Mouse (Mus musculus) embryonic facial prominence, embryonic 10.5 days (tissue): Measurements from ENCODE around the gene Ccdc88b. TPM values are rescaled to one million over a fixed set of nuclear protein-coding genes. Genes with fewer than 3 reads are reported as not detected.

ENCODE experiments used
- DNase-seq: peaks from one replicate; pipeline ENCODE4 v3.0.0-alpha.2; 2017; ENCODE audit warnings: low spot score
- H3K27ac ChIP-seq: fragments of 300-500 bp; sonication (generic); replicated peaks from 2 replicates; pipeline ENCODE4 v1.5.1; 2016; ENCODE audit warnings: mild to moderate bottlenecking
- H3K27me3 ChIP-seq: fragments of 300-500 bp; sonication (generic); replicated peaks from 2 replicates; pipeline ENCODE4 v1.6.1; 2016; ENCODE audit warnings: low read depth, mild to moderate bottlenecking; ENCODE audit not compliant: poor library complexity, severe bottlenecking
- H3K36me3 ChIP-seq: fragments of 300-500 bp; sonication (generic); replicated peaks from 2 replicates; pipeline ENCODE4 v1.6.1; 2016; ENCODE audit warnings: mild to moderate bottlenecking, moderate library complexity
- H3K4me1 ChIP-seq: fragments of 300-500 bp; sonication (generic); 2 replicates; pipeline ENCODE4 v1.6.1; 2016
- H3K4me3 ChIP-seq: fragments of 300-500 bp; sonication (generic); 2 replicates; pipeline ENCODE4 v1.5.1; 2016; ENCODE audit warnings: mild to moderate bottlenecking, moderate library complexity
- H3K9me3 ChIP-seq: fragments of 300-500 bp; sonication (generic); 2 replicates; pipeline ENCODE4 v1.6.1; 2016; ENCODE audit warnings: mild to moderate bottlenecking
- WGBS: fragments of 180-500 bp; shearing (Covaris S2); methylation state at CpG from one replicate; pipeline ENCODE4 v1.1.7; 2016; 5-methylcytosine and 5-hydroxymethylcytosine counted together
- polyA plus RNA-seq: library from polyadenylated mRNA; unstranded; fragments of >200 nt; fragmentation: Nextera tagmentation; extraction: Ambion mirVana; gene quantifications from 2 replicates; pipeline ENCODE4 v1.2.1, GENCODE M21; 2016

The Ccdc88b gene
- polyA plus RNA-seq, 1 experiment from 2014 or later: 0.62 TPM

- Histone ChIP-seq H3K9me3 (no peaks in the 10 kb centered on the region), H3K4me3 (peak overlapping the region; percentile 77), H3K27ac (peak overlapping the region; percentile 76), H3K4me1 (peaks cover 28% of the 10 kb centered on the region), H3K36me3 (no peaks in the 10 kb centered on the region), H3K27me3 (peaks cover 100% of the 10 kb centered on the region)
- 1% methylated on average over 46 of the region's 46 CpGs for whole genome bisulfite sequencing
- peak; percentile 64 for DNase-seq
Observed at GRCm38 (mm10) chr19:6839615-6840474, 18.2 kb downstream of the Ccdc88b start.

- DNase-seq: no peak
- peaks cover 99% of the 10 kb centered on the region for H3K27me3 ChIP-seq
- WGBS: 86% methylated on average over 8 of the region's 8 CpGs
Observed at GRCm38 (mm10) chr19:6832363-6832762, 25.6 kb downstream of the Ccdc88b start.

GRCm38 (mm10) chr19:6831331-6831730 is 26.7 kb downstream of the Ccdc88b start:
- peaks cover 89% of the 10 kb centered on the region for H3K27me3 ChIP-seq
- H3K9me3 ChIP-seq: no peaks in the 10 kb centered on the region
- WGBS: under 1% methylated on average over 17 of the region's 17 CpGs
- no peaks in the 10 kb centered on the region for H3K36me3 ChIP-seq
- peaks cover 29% of the 10 kb centered on the region for H3K4me1 ChIP-seq
- no peak overlapping the region for H3K27ac ChIP-seq
- no peak for DNase-seq
- peak overlapping the region; percentile 56 for H3K4me3 ChIP-seq

More at GRCm38 (mm10) chr19:6832363-6832762, 25.6 kb downstream of the Ccdc88b start:
- peaks cover 29% of the 10 kb centered on the region for H3K4me1 ChIP-seq
- no peak overlapping the region for H3K27ac ChIP-seq
- H3K4me3 ChIP-seq: no peak overlapping the region
- no peaks in the 10 kb centered on the region for H3K9me3 ChIP-seq
- H3K36me3 ChIP-seq: no peaks in the 10 kb centered on the region

- peaks cover 86% of the 10 kb centered on the region for H3K27me3 ChIP-seq
- peak; percentile 37 for DNase-seq
- WGBS: 2% methylated on average over 38 of the region's 38 CpGs
Observed at GRCm38 (mm10) chr19:6830556-6831316, 27.3 kb downstream of the Ccdc88b start.

GRCm38 (mm10) chr19:6829870-6830555 is 28.0 kb downstream of the Ccdc88b start:
- H3K9me3 ChIP-seq: no peaks in the 10 kb centered on the region
- peaks cover 85% of the 10 kb centered on the region for H3K27me3 ChIP-seq
- peaks cover 29% of the 10 kb centered on the region for H3K4me1 ChIP-seq
- H3K4me3 ChIP-seq: peak overlapping the region; percentile 56
- H3K27ac ChIP-seq: no peak overlapping the region
- peak; percentile 69 for DNase-seq
- no peaks in the 10 kb centered on the region for H3K36me3 ChIP-seq
- WGBS: under 1% methylated on average over 48 of the region's 48 CpGs

More at GRCm38 (mm10) chr19:6830556-6831316, 27.3 kb downstream of the Ccdc88b start:
- peak overlapping the region; percentile 56 for H3K4me3 ChIP-seq
- H3K27ac ChIP-seq: no peak overlapping the region
- no peaks in the 10 kb centered on the region for H3K36me3 ChIP-seq
- H3K4me1 ChIP-seq: peaks cover 29% of the 10 kb centered on the region
- H3K9me3 ChIP-seq: no peaks in the 10 kb centered on the region

- no peak overlapping the region for H3K27ac ChIP-seq
- peaks cover 29% of the 10 kb centered on the region for H3K4me1 ChIP-seq
- H3K36me3 ChIP-seq: no peaks in the 10 kb centered on the region
- H3K27me3 ChIP-seq: peaks cover 81% of the 10 kb centered on the region
- no peak for DNase-seq
- 21% methylated on average over 3 of the region's 3 CpGs for WGBS
- no peaks in the 10 kb centered on the region for H3K9me3 ChIP-seq
- H3K4me3 ChIP-seq: no peak overlapping the region
Observed at GRCm38 (mm10) chr19:6829069-6829468, 28.9 kb downstream of the Ccdc88b start.

- Histone ChIP-seq H3K36me3 (no peaks in the 10 kb centered on the region), H3K27me3 (peaks cover 68% of the 10 kb centered on the region), H3K4me3 (no peak overlapping the region), H3K27ac (no peak overlapping the region), H3K4me1 (peaks cover 28% of the 10 kb centered on the region), H3K9me3 (no peaks in the 10 kb centered on the region)
- WGBS: 71% methylated on average over 3 of the region's 3 CpGs
- no peak for DNase-seq
Observed at GRCm38 (mm10) chr19:6826601-6827000, 31.4 kb downstream of the Ccdc88b start.

GRCm38 (mm10) chr19:6825384-6825783 is 32.6 kb downstream of the Ccdc88b start:
- no peak overlapping the region for H3K4me3 ChIP-seq
- H3K9me3 ChIP-seq: no peaks in the 10 kb centered on the region; the same call in 1 of the 2 replicates
- H3K27me3 ChIP-seq: peaks cover 56% of the 10 kb centered on the region
- H3K4me1 ChIP-seq: peaks cover 15% of the 10 kb centered on the region
- no peak overlapping the region for H3K27ac ChIP-seq
- no peaks in the 10 kb centered on the region for H3K36me3 ChIP-seq
- 79% methylated on average over 6 of the region's 6 CpGs for WGBS
- DNase-seq: no peak

GRCm38 (mm10) chr19:6820538-6821195 is 37.3 kb downstream of the Ccdc88b start:
- 82% methylated on average over 13 of the region's 13 CpGs for WGBS
- Histone ChIP-seq H3K36me3 (no peaks in the 10 kb centered on the region), H3K27ac (no peak overlapping the region), H3K4me3 (no peak overlapping the region), H3K27me3 (peaks cover 29% of the 10 kb centered on the region), H3K4me1 (peaks cover 6% of the 10 kb centered on the region), H3K9me3 (peaks cover 2% of the 10 kb centered on the region; the same call in 1 of the 2 replicates)
- DNase-seq: no peak

GRCm38 (mm10) chr19:6819143-6819827 is 38.7 kb downstream of the Ccdc88b start:
- H3K27ac ChIP-seq: no peak overlapping the region
- peaks cover 2% of the 10 kb centered on the region; the same call in 1 of the 2 replicates for H3K9me3 ChIP-seq
- no peak overlapping the region for H3K4me3 ChIP-seq
- 56% methylated on average over 10 of the region's 10 CpGs for WGBS
- no peak for DNase-seq
- no peaks in the 10 kb centered on the region for H3K36me3 ChIP-seq
- peaks cover 22% of the 10 kb centered on the region; the same call in 1 of the 2 replicates for H3K27me3 ChIP-seq
- peaks cover 11% of the 10 kb centered on the region for H3K4me1 ChIP-seq

- WGBS: 94% methylated on average over 3 of the region's 3 CpGs
- H3K4me3 ChIP-seq: no peak overlapping the region
- no peaks in the 10 kb centered on the region for H3K36me3 ChIP-seq
- H3K27me3 ChIP-seq: 0 out of 2 replicates have a peak, but pooled peaks cover 8% of the 10 kb centered on the region
- DNase-seq: no peak
- no peak overlapping the region; the same call in 1 of the 2 replicates for H3K27ac ChIP-seq
- no peaks in the 10 kb centered on the region for H3K9me3 ChIP-seq
- peaks cover 17% of the 10 kb centered on the region for H3K4me1 ChIP-seq
Observed at GRCm38 (mm10) chr19:6814958-6815357, 43.1 kb downstream of the Ccdc88b start.
